Mouse (Mus musculus): Measurements from ENCODE around the gene Aldob.

DNA sequence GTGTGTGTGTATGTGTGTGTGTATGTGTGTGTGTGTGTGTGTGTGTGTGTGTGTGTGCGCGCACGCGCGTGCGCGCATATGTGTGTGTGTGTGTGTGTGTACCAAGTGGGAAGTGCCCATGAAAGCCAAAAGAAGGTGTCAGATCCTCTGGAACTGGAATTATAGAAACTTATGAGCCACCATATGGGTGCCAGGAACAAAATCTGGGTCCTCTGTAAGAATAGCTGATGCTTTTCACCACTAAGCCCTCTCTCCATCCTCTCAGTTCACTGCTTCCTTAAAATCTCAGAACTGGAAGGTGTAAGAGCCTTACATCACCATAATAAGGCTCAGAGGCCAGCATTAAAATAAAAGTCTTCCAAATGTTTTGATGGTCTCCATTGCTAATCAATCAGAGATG, 8.0 kb upstream of the Aldob start:
- no peak for TF ChIP-seq CTCF (IDR thresholded peaks at IDR 0.05; ENCODE audit: control insufficient read depth, insufficient read depth, low read length)
- no peak for TF ChIP-seq POLR2A (IDR thresholded peaks at IDR 0.05; ENCODE audit: borderline replicate concordance, control insufficient read depth, low read depth, low read length)

Measured in bone marrow, adult 2 months (tissue).